Mouse (Mus musculus) kidney, postnatal 0 days (tissue): ENCODE data around the gene Abca12. TPM values are rescaled to one million over a fixed set of nuclear protein-coding genes. Genes with fewer than 3 reads are reported as not detected.

ENCODE experiments used
- ATAC-seq: fragments of 200-750 bp; cut with Nextera tagmentation; replicated peaks from 2 replicates; pipeline ENCODE4 v1.8.0; 2017; ENCODE audit warnings: low read depth, moderate number of reproducible peaks, moderate TSS enrichment, moderate library complexity; ENCODE audit not compliant: low FRiP score
- DNase-seq: peaks from one replicate; pipeline ENCODE4 v3.0.0-alpha.2; 2016; ENCODE audit warnings: low spot score
- H3K27ac ChIP-seq: fragments of 300-500 bp; sonication (generic); 2 replicates; pipeline ENCODE4 v1.5.1; 2014; ENCODE audit warnings: mild to moderate bottlenecking
- H3K27me3 ChIP-seq: fragments of 300-500 bp; sonication (generic); 2 replicates; pipeline ENCODE4 v1.6.1; 2014; ENCODE audit warnings: low read length, mixed read lengths; ENCODE audit not compliant: insufficient read depth
- H3K36me3 ChIP-seq: fragments of 300-500 bp; sonication (generic); 2 replicates; pipeline ENCODE4 v1.6.1; 2014; ENCODE audit warnings: low read length, mixed read lengths; ENCODE audit not compliant: insufficient read depth
- H3K4me1 ChIP-seq: fragments of 300-500 bp; sonication (generic); replicated peaks from 2 replicates; pipeline ENCODE4 v1.6.1; 2014; ENCODE audit warnings: antibody characterized with exemption, low read length, mixed read lengths; ENCODE audit not compliant: insufficient read depth
- H3K4me2 ChIP-seq: fragments of 300-500 bp; sonication (generic); 2 replicates; pipeline ENCODE4 v1.6.1; 2014; ENCODE audit warnings: mild to moderate bottlenecking, low read length, moderate library complexity, mixed read lengths
- H3K4me3 ChIP-seq: fragments of 300-500 bp; sonication (generic); replicated peaks from 2 replicates; pipeline ENCODE4 v1.5.1; 2014; ENCODE audit warnings: low read depth, low read length
- H3K9ac ChIP-seq: fragments of 300-500 bp; sonication (generic); 2 replicates; pipeline ENCODE4 v1.6.1; 2014; ENCODE audit warnings: low read depth, low read length
- H3K9me3 ChIP-seq: fragments of 300-500 bp; sonication (generic); replicated peaks from 2 replicates; pipeline ENCODE4 v1.6.1; 2016; ENCODE audit warnings: low read length, inconsistent platforms, mixed read lengths
- CTCF ChIP-seq: IDR thresholded peaks from 2 replicates; pipeline ENCODE4 v1.5.1; 2016; ENCODE audit warnings: antibody characterized with exemption, low read depth, mild to moderate bottlenecking, moderate library complexity
- WGBS: fragments of 180-500 bp; shearing (Covaris S2); extraction: QIAGEN DNeasy Blood & Tissue Kit; methylation state at CpG from one replicate; pipeline ENCODE4 v1.1.7; 2014; 5-methylcytosine and 5-hydroxymethylcytosine counted together
- polyA plus RNA-seq: library from polyadenylated mRNA; unstranded; fragments of >200 nt; fragmentation: Nextera tagmentation; extraction: Ambion mirVana; gene quantifications from 2 replicates; pipeline ENCODE4 v1.2.1, GENCODE M21; 2015

Abca12 gene
- polyA plus RNA-seq, 1 experiment from 2014 or later: not detected

DNA sequence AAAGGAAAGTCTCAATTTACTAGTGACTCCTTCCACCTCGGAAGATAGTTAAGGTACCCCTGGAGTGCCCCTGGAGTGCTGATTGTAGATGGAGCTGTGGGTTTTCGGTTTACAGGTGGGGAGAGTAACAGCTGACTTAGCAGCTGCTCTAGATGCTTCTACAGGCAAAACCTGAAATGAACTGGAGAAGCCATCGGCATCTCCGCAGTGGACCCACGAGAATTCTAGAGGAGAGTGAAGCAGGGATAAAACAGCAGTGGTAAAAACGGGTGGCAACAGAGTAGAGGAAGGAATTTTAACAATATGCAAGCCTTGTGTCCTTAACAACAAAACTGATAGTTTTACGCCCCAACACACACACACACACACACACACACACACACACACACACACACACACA is 142.2 kb downstream of the Abca12 start:
- no peak for TF ChIP-seq CTCF
- H3K36me3 ChIP-seq: no peaks in the 10 kb centered on the region
- no peak overlapping the region for H3K27ac ChIP-seq
- H3K9me3 ChIP-seq: no peaks in the 10 kb centered on the region
- no peaks in the 10 kb centered on the region for H3K27me3 ChIP-seq
- H3K4me3 ChIP-seq: no peak overlapping the region
- DNase-seq (no peak), ATAC-seq (no peak)
- WGBS: 71% methylated on average over 7 of the region's 7 CpGs
- H3K4me2 ChIP-seq: no peak overlapping the region
- H3K9ac ChIP-seq: no peak overlapping the region
- H3K4me1 ChIP-seq: no peaks in the 10 kb centered on the region

DNA sequence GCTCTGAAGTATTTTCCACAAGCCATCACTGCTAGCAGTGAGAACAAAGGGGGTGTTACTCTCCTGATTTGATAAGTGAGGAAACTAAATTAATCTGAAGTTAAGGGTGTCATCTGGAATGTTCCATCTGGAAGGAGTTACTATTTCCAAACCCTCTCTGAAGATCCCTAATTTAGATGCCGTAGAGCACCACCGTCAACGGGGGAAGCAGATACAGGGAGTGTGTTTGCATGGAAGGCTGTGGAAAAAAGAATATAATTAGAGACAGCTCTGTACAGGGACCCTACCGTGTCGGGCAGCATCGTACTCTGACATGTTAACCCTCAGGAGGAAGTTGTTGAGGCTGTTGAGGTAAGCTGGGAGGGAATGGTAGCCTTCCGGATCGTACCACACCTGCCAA is 142.6 kb downstream of the Abca12 start:
- ATAC-seq (no peak), DNase-seq (no peak)
- no peak overlapping the region for H3K9ac ChIP-seq
- no peak for TF ChIP-seq CTCF
- no peak overlapping the region for H3K27ac ChIP-seq
- no peaks in the 10 kb centered on the region for H3K4me1 ChIP-seq
- H3K4me2 ChIP-seq: no peak overlapping the region
- H3K4me3 ChIP-seq: no peak overlapping the region
- WGBS: 70% methylated on average over 8 of the region's 8 CpGs
- H3K27me3 ChIP-seq: no peaks in the 10 kb centered on the region
- H3K9me3 ChIP-seq: no peaks in the 10 kb centered on the region
- no peaks in the 10 kb centered on the region for H3K36me3 ChIP-seq

DNA sequence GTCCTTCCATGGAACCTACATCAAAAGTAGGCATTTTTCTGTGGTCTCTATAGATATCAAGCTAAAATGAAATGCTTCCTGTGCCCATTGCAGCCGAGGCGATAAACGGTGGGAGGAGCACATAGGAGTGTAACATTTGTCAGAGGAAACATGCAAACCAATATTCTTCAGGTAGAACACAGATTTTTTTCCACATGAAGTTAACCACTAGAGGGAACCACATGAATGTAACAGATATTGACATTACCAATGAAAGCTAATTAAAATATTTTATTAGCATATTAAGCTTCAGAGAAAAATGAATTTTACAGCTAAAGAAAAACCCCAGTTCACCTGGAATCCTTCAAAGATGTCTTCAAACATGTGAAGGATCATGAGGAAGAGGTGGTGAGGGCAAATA is 144.6 kb downstream of the Abca12 start:
- DNase-seq (no peak), ATAC-seq (no peak)
- 89% methylated on average over 3 of the region's 3 CpGs for WGBS
- Histone ChIP-seq H3K27ac (no peak overlapping the region), H3K36me3 (no peaks in the 10 kb centered on the region), H3K9ac (no peak overlapping the region), H3K4me1 (no peaks in the 10 kb centered on the region), H3K4me3 (no peak overlapping the region), H3K4me2 (no peak overlapping the region), H3K27me3 (no peaks in the 10 kb centered on the region), H3K9me3 (no peaks in the 10 kb centered on the region)
- TF ChIP-seq CTCF: peak; percentile 48

DNA sequence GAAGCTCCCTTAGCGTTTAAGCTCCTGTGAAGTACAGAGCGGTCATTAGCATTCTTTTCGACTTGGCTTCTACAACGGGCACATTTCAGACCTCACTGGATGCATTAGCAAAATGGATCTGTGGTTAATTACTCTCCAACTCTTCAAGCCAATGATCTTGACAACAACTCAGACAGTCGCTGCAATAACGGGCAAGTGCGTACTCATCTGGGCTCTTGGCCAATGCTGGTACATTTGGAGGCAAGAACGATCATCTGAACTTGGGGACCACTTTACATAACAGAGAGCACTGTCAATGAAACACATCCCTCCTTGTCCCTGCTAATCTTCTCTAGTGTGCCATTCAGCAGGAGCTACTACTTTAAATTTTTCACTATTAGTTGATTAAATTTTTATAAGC is 148.1 kb downstream of the Abca12 start:
- Histone ChIP-seq H3K27ac (no peak overlapping the region), H3K36me3 (no peaks in the 10 kb centered on the region), H3K4me3 (no peak overlapping the region), H3K9ac (no peak overlapping the region), H3K4me2 (no peak overlapping the region), H3K4me1 (no peaks in the 10 kb centered on the region), H3K9me3 (no peaks in the 10 kb centered on the region), H3K27me3 (no peaks in the 10 kb centered on the region)
- ATAC-seq: no peak
- no peak for TF ChIP-seq CTCF
- no peak for DNase-seq
- 92% methylated on average over 8 of the region's 8 CpGs for WGBS

DNA sequence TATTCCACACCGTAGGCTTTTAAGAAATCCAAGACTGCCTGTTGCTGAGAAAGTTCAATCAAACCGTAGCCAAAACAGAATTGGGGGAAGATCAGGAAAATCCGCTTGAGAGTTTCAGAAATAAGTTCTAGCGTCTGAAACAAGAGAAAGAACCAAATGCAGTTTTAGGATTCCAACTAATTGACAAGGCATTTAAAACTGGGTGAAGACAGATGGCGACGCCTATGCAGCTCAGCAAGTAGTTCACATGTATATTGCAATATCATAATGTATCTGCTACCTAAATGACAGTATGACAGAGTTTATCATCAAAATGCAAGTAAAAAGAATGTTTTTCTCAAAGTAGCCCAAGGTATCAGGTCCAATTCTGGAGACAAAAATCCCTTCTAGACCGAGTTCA is 151.2 kb downstream of the Abca12 start:
- ATAC-seq (no peak), DNase-seq (no peak)
- H3K4me3 ChIP-seq: no peak overlapping the region
- H3K27me3 ChIP-seq: no peaks in the 10 kb centered on the region
- H3K27ac ChIP-seq: no peak overlapping the region
- WGBS: 92% methylated on average over 7 of the region's 7 CpGs
- TF ChIP-seq CTCF: no peak
- H3K9me3 ChIP-seq: no peaks in the 10 kb centered on the region
- no peaks in the 10 kb centered on the region for H3K36me3 ChIP-seq
- H3K4me2 ChIP-seq: no peak overlapping the region
- no peak overlapping the region for H3K9ac ChIP-seq
- no peaks in the 10 kb centered on the region for H3K4me1 ChIP-seq

DNA sequence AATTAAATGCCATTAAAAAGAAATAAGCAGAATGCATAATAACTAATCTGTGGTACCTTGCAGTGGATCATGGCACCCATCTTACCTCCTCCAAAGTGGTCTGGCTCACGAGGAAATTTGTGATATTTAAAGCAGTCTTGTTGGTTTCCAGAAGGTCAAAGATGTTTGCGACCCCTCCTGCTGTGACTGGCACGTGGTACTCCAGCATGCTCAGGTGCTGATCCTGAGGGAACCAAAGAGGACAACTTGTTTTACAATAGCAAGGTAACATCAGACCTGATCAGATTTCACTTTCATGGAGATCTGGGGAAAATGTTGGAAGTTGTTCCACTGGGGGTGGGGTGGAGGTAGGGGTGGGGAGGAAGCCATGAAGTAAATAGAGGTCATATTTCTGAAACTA is 170.1 kb downstream of the Abca12 start:
- ATAC-seq (no peak), DNase-seq (no peak)
- Histone ChIP-seq H3K4me3 (no peak overlapping the region), H3K36me3 (no peaks in the 10 kb centered on the region), H3K27ac (no peak overlapping the region), H3K9me3 (no peaks in the 10 kb centered on the region), H3K4me1 (no peaks in the 10 kb centered on the region), H3K9ac (no peak overlapping the region), H3K4me2 (no peak overlapping the region), H3K27me3 (no peaks in the 10 kb centered on the region)
- no peak for TF ChIP-seq CTCF
- WGBS: 61% methylated on average over 3 of the region's 3 CpGs

DNA sequence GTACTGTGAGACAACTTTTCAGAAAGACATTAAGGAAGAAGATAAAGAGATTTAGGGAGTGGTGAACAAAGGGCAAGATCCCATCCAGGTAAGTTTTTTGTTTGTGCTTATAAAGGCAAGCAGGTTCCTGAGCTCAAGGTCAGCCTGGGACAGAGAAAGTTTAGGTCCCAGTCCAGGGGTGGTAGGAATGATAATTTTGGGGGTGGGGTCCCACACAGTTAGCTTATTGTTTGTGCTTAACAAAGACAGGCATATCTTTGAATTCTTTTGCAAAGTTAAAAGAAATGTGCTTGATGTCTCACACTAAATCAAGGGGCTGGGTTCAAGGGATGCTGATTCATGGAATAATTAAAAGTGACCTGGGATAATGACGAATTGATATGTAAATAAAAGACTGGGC is 173.3 kb downstream of the Abca12 start:
- Histone ChIP-seq H3K4me1 (no peaks in the 10 kb centered on the region), H3K27ac (no peak overlapping the region), H3K36me3 (no peaks in the 10 kb centered on the region), H3K27me3 (no peaks in the 10 kb centered on the region), H3K4me2 (no peak overlapping the region), H3K9me3 (no peaks in the 10 kb centered on the region), H3K4me3 (no peak overlapping the region), H3K9ac (no peak overlapping the region)
- no peak for DNase-seq
- TF ChIP-seq CTCF: no peak
- ATAC-seq: no peak
- 87% methylated on average over 1 of the region's 1 CpGs for WGBS
